In genomic region chr9:106471892-106472291, GRCm38 (mm10) we compare ENCODE assay signal across 8 mouse cellular contexts. TPM values are rescaled to one million over a fixed set of nuclear protein-coding genes. Genes with fewer than 3 reads are reported as not detected.
DNase-seq lines count a peak whose midpoint lies in the region; ATAC-seq lines count a peak whose summit lies in the region.

No protein-coding gene starts in this region.

- WGBS in embryonic facial prominence, embryonic 11.5 days: 6% methylated on average over 5 of the region's 5 CpGs
- WGBS in limb, embryonic 13.5 days: 8% methylated on average over 5 of the region's 5 CpGs

- DNase-seq in urinary bladder, postnatal 14 days (ENCODE audit: low spot score): peak; percentile 61
- DNase-seq in urinary bladder, adult 2 months (ENCODE audit: low spot score): no peak
- peak; percentile 64 for DNase-seq in embryonic facial prominence, embryonic 11.5 days (ENCODE audit: low spot score)
- DNase-seq in heart, postnatal 10 days: peak; percentile 76 to 77
- peak; percentile 86 for DNase-seq in retina, embryonic 14.5 days (ENCODE audit: low spot score)
- no peak for DNase-seq in thymus, postnatal 10 days (ENCODE audit: low spot score in 2 of 2)
- DNase-seq in adipocyte (ENCODE audit: low spot score): no peak

- peak overlapping the region; percentile 1; the same call in 1 of the 2 replicates for H3K9ac ChIP-seq in embryonic facial prominence, embryonic 11.5 days (replicated peaks; ENCODE audit: low read length)
- no peak overlapping the region; the same call in 1 of the 2 replicates for H3K9ac ChIP-seq in limb, embryonic 13.5 days

- no peak overlapping the region for H3K4me2 ChIP-seq in embryonic facial prominence, embryonic 11.5 days (ENCODE audit: low read depth, low read length)
- H3K4me2 ChIP-seq in limb, embryonic 13.5 days (replicated peaks): peak overlapping the region; percentile 25

- intact Hi-C loops in heart, postnatal 10 days (cut with DNase I): loop anchor here (2.0 kb wide), 1 partner anchor 183 kb away; no protein-coding TSS in a partner anchor

- no peak overlapping the region for H3K27ac ChIP-seq in embryonic facial prominence, embryonic 11.5 days (replicated peaks; ENCODE audit: low read depth, low read length)
- no peak overlapping the region for H3K27ac ChIP-seq in limb, embryonic 13.5 days

- H3K27me3 ChIP-seq in embryonic facial prominence, embryonic 11.5 days (ENCODE audit: control insufficient read depth, insufficient read depth, low read length): no peaks in the 10 kb centered on the region
- no peaks in the 10 kb centered on the region for H3K27me3 ChIP-seq in limb, embryonic 13.5 days

- ATAC-seq in embryonic facial prominence, embryonic 11.5 days (replicated peaks; ENCODE audit: insufficient number of reproducible peaks, low FRiP score, low TSS enrichment, low read depth): no peak
- no peak for ATAC-seq in limb, embryonic 13.5 days (ENCODE audit: low FRiP score, low read depth)

- H3K36me3 ChIP-seq in embryonic facial prominence, embryonic 11.5 days (replicated peaks; ENCODE audit: control insufficient read depth, insufficient read depth, low read depth, low read length): no peaks in the 10 kb centered on the region
- H3K36me3 ChIP-seq in limb, embryonic 13.5 days: no peaks in the 10 kb centered on the region

- H3K4me3 ChIP-seq in embryonic facial prominence, embryonic 11.5 days (ENCODE audit: low read depth, low read length): no peak overlapping the region
- H3K4me3 ChIP-seq in limb, embryonic 13.5 days: no peak overlapping the region

- no peaks in the 10 kb centered on the region for H3K9me3 ChIP-seq in embryonic facial prominence, embryonic 11.5 days (replicated peaks; ENCODE audit: control insufficient read depth, low read length)
- no peaks in the 10 kb centered on the region for H3K9me3 ChIP-seq in limb, embryonic 13.5 days

- peaks cover 10% of the 10 kb centered on the region for H3K4me1 ChIP-seq in embryonic facial prominence, embryonic 11.5 days (ENCODE audit: control insufficient read depth, insufficient read depth, low read length)
- H3K4me1 ChIP-seq in limb, embryonic 13.5 days: peaks cover 31% of the 10 kb centered on the region

RNA-seq across cellular contexts. Expression of gene Rrp9, which starts 3.9 kb away (rescaled TPM):
- polyA plus RNA-seq in urinary bladder, adult 2 months (2012; rRNA removed): 30.6 and 31.0 TPM in 2 replicates
- 43.2 and 48.6 TPM in 2 replicates for polyA plus RNA-seq in embryonic facial prominence, embryonic 11.5 days (2014; fragmentation: Nextera tagmentation; extraction: Ambion mirVana)
- total RNA-seq in heart, postnatal 10 days (2021): 10 to 100 TPM; 18.8 to 19.1 TPM
- 49.0 and 50.2 TPM in 2 replicates for polyA plus RNA-seq in limb, embryonic 13.5 days (2015; fragmentation: Nextera tagmentation; extraction: Ambion mirVana)

RNA-seq across cellular contexts. Expression of gene Parp3, which starts 4.9 kb away (rescaled TPM):
- 70.2 and 82.3 TPM in 2 replicates for polyA plus RNA-seq in urinary bladder, adult 2 months (2012; rRNA removed)
- polyA plus RNA-seq in embryonic facial prominence, embryonic 11.5 days (2014; fragmentation: Nextera tagmentation; extraction: Ambion mirVana): 1.8 and 1.9 TPM in 2 replicates
- 10 to 100 TPM; 12.5 to 13.5 TPM for total RNA-seq in heart, postnatal 10 days (2021)
- 2.9 and 3.7 TPM in 2 replicates for polyA plus RNA-seq in limb, embryonic 13.5 days (2015; fragmentation: Nextera tagmentation; extraction: Ambion mirVana)

RNA-seq across cellular contexts. Expression of gene Gpr62, which starts 6.2 kb away (rescaled TPM):
- 0.29 and 0.33 TPM in 2 replicates for polyA plus RNA-seq in urinary bladder, adult 2 months (2012; rRNA removed)
- 0.10 and 0.31 TPM in 2 replicates for polyA plus RNA-seq in embryonic facial prominence, embryonic 11.5 days (2014; fragmentation: Nextera tagmentation; extraction: Ambion mirVana)
- under 1 TPM in 1 of 2 experiments, not detected in 1; 0.12 TPM for total RNA-seq in heart, postnatal 10 days (2021)
- 0.57 and 1.0 TPM in 2 replicates for polyA plus RNA-seq in limb, embryonic 13.5 days (2015; fragmentation: Nextera tagmentation; extraction: Ambion mirVana)

RNA-seq across cellular contexts. Expression of gene Pcbp4, which starts 18.8 kb away (rescaled TPM):
- polyA plus RNA-seq in urinary bladder, adult 2 months (2012; rRNA removed): 42.5 and 47.9 TPM in 2 replicates
- 165 and 189 TPM in 2 replicates for polyA plus RNA-seq in embryonic facial prominence, embryonic 11.5 days (2014; fragmentation: Nextera tagmentation; extraction: Ambion mirVana)
- 10 to 100 TPM; 77.4 to 89.6 TPM for total RNA-seq in heart, postnatal 10 days (2021)
- polyA plus RNA-seq in limb, embryonic 13.5 days (2015; fragmentation: Nextera tagmentation; extraction: Ambion mirVana): 129 and 137 TPM in 2 replicates

RNA-seq across cellular contexts. Expression of gene Abhd14a, which starts 24.4 kb away (rescaled TPM):
- polyA plus RNA-seq in urinary bladder, adult 2 months (2012; rRNA removed): 44.9 and 46.9 TPM in 2 replicates
- 41.9 and 43.5 TPM in 2 replicates for polyA plus RNA-seq in embryonic facial prominence, embryonic 11.5 days (2014; fragmentation: Nextera tagmentation; extraction: Ambion mirVana)
- total RNA-seq in heart, postnatal 10 days (2021): 10 to 100 TPM; 20.0 to 22.4 TPM
- 73.3 and 75.5 TPM in 2 replicates for polyA plus RNA-seq in limb, embryonic 13.5 days (2015; fragmentation: Nextera tagmentation; extraction: Ambion mirVana)

Comparison
In these comparisons a context has a peak if more than half of its experiments do, and no peak if none do; other contexts are left out.
1. DNase-seq: peak in urinary bladder, postnatal 14 days (single experiment), embryonic facial prominence, embryonic 11.5 days (single experiment), heart, postnatal 10 days (2 of 2) and retina, embryonic 14.5 days (single experiment); none in urinary bladder, adult 2 months (single experiment), thymus, postnatal 10 days (0 of 2) and adipocyte (single experiment).
2. RNA of gene Parp3, which starts 4.9 kb away (polyA plus RNA-seq): 70.2 to 82.3 TPM in urinary bladder, adult 2 months; 2.9 to 3.7 TPM in limb, embryonic 13.5 days and 1.8 to 1.9 TPM in embryonic facial prominence, embryonic 11.5 days; every median in the first group is over 10 times any median in the second.